Mouse (Mus musculus) thymus, adult 18-20 months (tissue): ENCODE data around the gene Sfxn3.

Experiments
- DNase-seq, 2 experiments: peaks; one replicate each; pipeline ENCODE4 v3.0.0; 2022; ENCODE audit warnings: mixed read lengths in 2 of 2

The Sfxn3 gene

GRCm38 (mm10) chr19:45047935-45048643 is 786 bp downstream of the Sfxn3 start:
- peak; percentile 29 to 61 for DNase-seq

GRCm38 (mm10) chr19:45048644-45049365 is 1.5 kb downstream of the Sfxn3 start:
- DNase-seq = no peak

- DNase-seq = no peak
Observed at GRCm38 (mm10) chr19:45049523-45049922, 2.2 kb downstream of the Sfxn3 start.

- DNase-seq = no peak
Observed at GRCm38 (mm10) chr19:45053451-45053850, 6.1 kb downstream of the Sfxn3 start.

- DNase-seq = no peak
Observed at GRCm38 (mm10) chr19:45054892-45055690, 7.8 kb downstream of the Sfxn3 start.

GRCm38 (mm10) chr19:45056364-45056763 is 9.1 kb downstream of the Sfxn3 start:
- DNase-seq = no peak

GRCm38 (mm10) chr19:45056908-45057698 is 9.8 kb downstream of the Sfxn3 start:
- DNase-seq = peak in 1 of 2 experiments; percentile 53

- DNase-seq = no peak
Observed at GRCm38 (mm10) chr19:45057724-45058112, 10.4 kb downstream of the Sfxn3 start.

GRCm38 (mm10) chr19:45058113-45058839 is 11.0 kb downstream of the Sfxn3 start:
- peak; percentile 78 to 89 for DNase-seq

GRCm38 (mm10) chr19:45058841-45059240 is 11.5 kb downstream of the Sfxn3 start:
- no peak for DNase-seq

GRCm38 (mm10) chr19:45063565-45064292 is 16.4 kb downstream of the Sfxn3 start:
- no peak for DNase-seq

GRCm38 (mm10) chr19:45065226-45065625 is 17.9 kb downstream of the Sfxn3 start:
- DNase-seq = no peak

GRCm38 (mm10) chr19:45067170-45067569 is 19.9 kb downstream of the Sfxn3 start:
- DNase-seq = no peak

- DNase-seq = no peak
Observed at GRCm38 (mm10) chr19:45067758-45068510, 20.6 kb downstream of the Sfxn3 start.

GRCm38 (mm10) chr19:45073871-45074542 is 26.7 kb downstream of the Sfxn3 start:
- peak; percentile 63 to 64 for DNase-seq

- DNase-seq = peak; percentile 81 to 83
Observed at GRCm38 (mm10) chr19:45074580-45075322, 27.4 kb downstream of the Sfxn3 start, which contains the start of gene Kazald1. TSS of gene Kazald1 (plus strand) at chr19:45075241.

- DNase-seq = no peak
Observed at GRCm38 (mm10) chr19:45075323-45076035, 28.2 kb downstream of the Sfxn3 start.

GRCm38 (mm10) chr19:45076036-45076575 is 28.8 kb downstream of the Sfxn3 start:
- no peak for DNase-seq
